10 mouse cellular contexts compared by ENCODE assay signal in genomic region chr14:22695448-22695847, GRCm38 (mm10).
DNase-seq lines count a peak whose midpoint lies in the region; ATAC-seq and TF ChIP-seq lines count a peak whose summit lies in the region.
"Had no signal": no experiment of that assay in that cellular context is flagged by ENCODE, and none has a peak within 500 bp of the region (broad histone marks: within the 10 kb centered on the region; RNA-seq: fewer than 3 reads in every experiment).

No protein-coding gene starts in this region.

- ATAC-seq in heart, embryonic 13.5 days (ENCODE audit: extremely low read depth, insufficient number of reproducible peaks, low FRiP score, low TSS enrichment) = peak; percentile 67; the same call in 1 of the 2 replicates
- peak; percentile 39; the same call in 1 of the 2 replicates for ATAC-seq in embryonic facial prominence, embryonic 15.5 days (ENCODE audit: insufficient number of reproducible peaks, low FRiP score, low TSS enrichment, low read depth)
- ATAC-seq in limb, embryonic 12.5 days (ENCODE audit: insufficient number of reproducible peaks, insufficient read depth, low FRiP score, low TSS enrichment, low read depth) = 0 out of 2 replicates have a peak, but pooled peaks have one; percentile 31

- no peak for DNase-seq in heart, adult 9 months (ENCODE audit: low spot score in 2 of 2)
- peak; percentile 19 for DNase-seq in lung, postnatal 10 days
- no peak for DNase-seq in lung, adult 18-20 months
- no peak for DNase-seq in gastrocnemius, adult 2 months
- DNase-seq in Muller cell, postnatal 12 days (ENCODE audit: inconsistent ontology term) = no peak

- H3K36me3 ChIP-seq in heart, embryonic 13.5 days = no peaks in the 10 kb centered on the region
- no peaks in the 10 kb centered on the region for H3K36me3 ChIP-seq in embryonic facial prominence, embryonic 15.5 days
- H3K36me3 ChIP-seq in limb, embryonic 12.5 days = no peaks in the 10 kb centered on the region
- H3K36me3 ChIP-seq: lung, embryonic 15.5 days; neural tube, embryonic 13.5 days had no signal

- H3K4me3 ChIP-seq in heart, embryonic 13.5 days = no peak overlapping the region
- no peak overlapping the region for H3K4me3 ChIP-seq in embryonic facial prominence, embryonic 15.5 days (replicated peaks)
- H3K4me3 ChIP-seq in limb, embryonic 12.5 days (replicated peaks) = no peak overlapping the region
- no peak overlapping the region for H3K4me3 ChIP-seq in gastrocnemius, adult 2 months
- H3K4me3 ChIP-seq: lung, embryonic 15.5 days; neural tube, embryonic 13.5 days had no signal

- WGBS in heart, embryonic 13.5 days = 20% methylated on average over 6 of the region's 6 CpGs
- 41% methylated on average over 6 of the region's 6 CpGs for WGBS in embryonic facial prominence, embryonic 15.5 days
- WGBS in limb, embryonic 12.5 days = 42% methylated on average over 6 of the region's 6 CpGs

- peaks cover 26% of the 10 kb centered on the region for H3K4me1 ChIP-seq in heart, embryonic 13.5 days
- H3K4me1 ChIP-seq in embryonic facial prominence, embryonic 15.5 days = no peaks in the 10 kb centered on the region
- peaks cover 14% of the 10 kb centered on the region for H3K4me1 ChIP-seq in limb, embryonic 12.5 days (replicated peaks)

- no peak overlapping the region for H3K9ac ChIP-seq in heart, embryonic 13.5 days
- no peak overlapping the region for H3K9ac ChIP-seq in embryonic facial prominence, embryonic 15.5 days
- no peak overlapping the region for H3K9ac ChIP-seq in limb, embryonic 12.5 days (replicated peaks)
- H3K9ac ChIP-seq: lung, embryonic 15.5 days; neural tube, embryonic 13.5 days had no signal

- peak overlapping the region; percentile 74 for H3K27ac ChIP-seq in heart, embryonic 13.5 days (replicated peaks)
- H3K27ac ChIP-seq in embryonic facial prominence, embryonic 15.5 days (replicated peaks) = 0 out of 2 replicates have a peak overlapping the region, but pooled peaks have one; percentile 17
- no peak overlapping the region for H3K27ac ChIP-seq in limb, embryonic 12.5 days
- no peak overlapping the region for H3K27ac ChIP-seq in gastrocnemius, adult 2 months
- H3K27ac ChIP-seq: lung, embryonic 15.5 days; neural tube, embryonic 13.5 days had no signal

- no peaks in the 10 kb centered on the region for H3K9me3 ChIP-seq in heart, embryonic 13.5 days
- no peaks in the 10 kb centered on the region for H3K9me3 ChIP-seq in embryonic facial prominence, embryonic 15.5 days (replicated peaks)
- H3K9me3 ChIP-seq in limb, embryonic 12.5 days = no peaks in the 10 kb centered on the region
- H3K9me3 ChIP-seq: lung, embryonic 15.5 days; neural tube, embryonic 13.5 days had no signal

- intact Hi-C loops in gastrocnemius, adult 2 months (cut with DNase I) = no loop called here

- peaks cover 24% of the 10 kb centered on the region; the same call in 1 of the 2 replicates for H3K27me3 ChIP-seq in heart, embryonic 13.5 days (replicated peaks)
- no peaks in the 10 kb centered on the region for H3K27me3 ChIP-seq in embryonic facial prominence, embryonic 15.5 days
- no peaks in the 10 kb centered on the region for H3K27me3 ChIP-seq in limb, embryonic 12.5 days
- H3K27me3 ChIP-seq: lung, embryonic 15.5 days; neural tube, embryonic 13.5 days had no signal

- H3K4me2 ChIP-seq in heart, embryonic 13.5 days = peak overlapping the region; percentile 48
- no peak overlapping the region for H3K4me2 ChIP-seq in embryonic facial prominence, embryonic 15.5 days (replicated peaks)
- 0 out of 2 replicates have a peak overlapping the region, but pooled peaks have one; percentile 5 for H3K4me2 ChIP-seq in limb, embryonic 12.5 days
- H3K4me2 ChIP-seq: lung, embryonic 15.5 days; neural tube, embryonic 13.5 days had no signal

- TF ChIP-seq CTCF in gastrocnemius, adult 2 months (IDR thresholded peaks at IDR 0.05) = no peak

Comparison
In these comparisons a context has a peak if more than half of its experiments do, and no peak if none do; other contexts are left out.
1. H3K27ac ChIP-seq: peak in heart, embryonic 13.5 days (single experiment) and embryonic facial prominence, embryonic 15.5 days (single experiment); none in limb, embryonic 12.5 days (single experiment) and gastrocnemius, adult 2 months (single experiment).
2. Peak in every context shown above with its lines, with median percentiles within 50 percentile points of each other: ATAC-seq.